Mouse (Mus musculus): ENCODE measurements at regions not wholly inside any gene's neighbourhood (a gene's known extent, or its start where the extent isn't known, plus 50 kb on each side); places are given as distances from the start of the nearest gene placed in this dataset.

DNA sequence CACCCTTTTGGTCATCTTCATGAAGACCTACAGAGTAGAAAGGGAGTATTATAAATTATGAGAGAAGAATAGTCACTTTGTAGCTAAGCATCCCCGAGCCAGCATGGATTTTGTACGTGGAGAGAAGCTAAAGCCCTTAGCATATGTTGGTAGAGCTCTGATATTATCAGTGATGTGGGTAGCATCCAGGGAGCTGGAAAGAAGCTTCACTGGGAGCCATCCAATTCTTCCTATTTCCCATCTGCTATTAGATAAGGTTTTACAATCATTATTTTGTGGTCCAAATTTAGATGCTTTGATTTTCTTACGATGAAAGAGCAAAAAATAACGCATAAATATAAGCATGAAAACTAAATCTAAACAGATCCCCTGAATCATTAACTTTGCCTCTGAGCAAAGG, 353.6 kb upstream of the Trpc7 start:
- TF ChIP-seq POLR2A (IDR thresholded peaks at IDR 0.05; ENCODE audit: borderline replicate concordance, low read depth, low read length) (no peak), CTCF (IDR thresholded peaks at IDR 0.05; ENCODE audit: low read depth, low read length) (no peak)

Measured in bone marrow macrophage, adult 2 months (primary cell).